Mouse (Mus musculus): ENCODE measurements at regions not wholly inside any gene's neighbourhood (a gene's known extent, or its start where the extent isn't known, plus 50 kb on each side); places are given as distances from the start of the nearest gene placed in this dataset.

- Histone ChIP-seq H3K4me2 (replicated peaks; ENCODE audit: low read depth, low read length) (no peak overlapping the region), H3K9ac (replicated peaks; ENCODE audit: low read depth, low read length) (no peak overlapping the region), H3K4me1 (ENCODE audit: control insufficient read depth, insufficient read depth, low read length) (no peaks in the 10 kb centered on the region), H3K9me3 (ENCODE audit: control insufficient read depth, low read depth, low read length) (no peaks in the 10 kb centered on the region), H3K4me3 (ENCODE audit: low read depth, low read length) (no peak overlapping the region), H3K27me3 (ENCODE audit: control insufficient read depth, insufficient read depth, low read length) (no peaks in the 10 kb centered on the region), H3K36me3 (ENCODE audit: control insufficient read depth, insufficient read depth, low read length) (no peaks in the 10 kb centered on the region), H3K27ac (ENCODE audit: low read length) (no peak overlapping the region)
- 48% methylated on average over 11 of the region's 11 CpGs for WGBS
- no peak for ATAC-seq (ENCODE audit: insufficient number of reproducible peaks, insufficient read depth, low FRiP score, low read depth)
Observed at GRCm38 (mm10) chr2:33983112-33983748, 95.5 kb upstream of the Mvb12b start.

DNA sequence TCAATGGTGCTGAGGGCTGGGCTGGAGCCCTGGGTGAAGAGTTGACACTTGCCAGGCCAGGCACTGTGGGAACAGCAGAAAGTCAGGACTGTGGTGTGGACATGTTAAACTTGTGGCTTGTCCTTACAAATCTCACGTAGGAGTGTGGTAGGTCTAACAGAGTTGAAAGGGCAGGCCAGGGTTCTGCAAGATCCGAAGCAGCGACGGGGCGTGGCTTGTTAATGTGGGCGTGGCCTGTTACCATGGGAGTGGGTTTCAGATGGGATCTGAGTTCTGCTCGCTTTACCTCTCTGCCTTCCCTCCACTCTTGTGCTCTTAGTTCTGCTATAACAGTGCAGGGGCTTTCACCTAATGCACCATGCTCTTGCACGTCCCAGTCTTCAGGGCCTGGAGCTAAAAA is 94.2 kb upstream of the Mvb12b start:
- H3K27ac ChIP-seq (ENCODE audit: low read length): no peak overlapping the region
- H3K4me1 ChIP-seq (ENCODE audit: control insufficient read depth, insufficient read depth, low read length): no peaks in the 10 kb centered on the region
- H3K9me3 ChIP-seq (ENCODE audit: control insufficient read depth, low read depth, low read length): no peaks in the 10 kb centered on the region
- no peaks in the 10 kb centered on the region for H3K36me3 ChIP-seq (ENCODE audit: control insufficient read depth, insufficient read depth, low read length)
- 37% methylated on average over 8 of the region's 8 CpGs for WGBS
- H3K27me3 ChIP-seq (ENCODE audit: control insufficient read depth, insufficient read depth, low read length): no peaks in the 10 kb centered on the region
- ATAC-seq (ENCODE audit: insufficient number of reproducible peaks, insufficient read depth, low FRiP score, low read depth): no peak
- no peak overlapping the region for H3K4me2 ChIP-seq (replicated peaks; ENCODE audit: low read depth, low read length)
- no peak overlapping the region for H3K9ac ChIP-seq (replicated peaks; ENCODE audit: low read depth, low read length)
- H3K4me3 ChIP-seq (ENCODE audit: low read depth, low read length): no peak overlapping the region

- Histone ChIP-seq H3K4me2 (replicated peaks; ENCODE audit: low read depth, low read length) (no peak overlapping the region), H3K9me3 (ENCODE audit: control insufficient read depth, low read depth, low read length) (no peaks in the 10 kb centered on the region), H3K4me1 (ENCODE audit: control insufficient read depth, insufficient read depth, low read length) (no peaks in the 10 kb centered on the region), H3K27me3 (ENCODE audit: control insufficient read depth, insufficient read depth, low read length) (no peaks in the 10 kb centered on the region), H3K27ac (ENCODE audit: low read length) (no peak overlapping the region), H3K4me3 (ENCODE audit: low read depth, low read length) (no peak overlapping the region), H3K9ac (replicated peaks; ENCODE audit: low read depth, low read length) (no peak overlapping the region), H3K36me3 (ENCODE audit: control insufficient read depth, insufficient read depth, low read length) (no peaks in the 10 kb centered on the region)
- 86% methylated on average over 7 of the region's 7 CpGs for WGBS
- no peak for ATAC-seq (ENCODE audit: insufficient number of reproducible peaks, insufficient read depth, low FRiP score, low read depth)
Observed at GRCm38 (mm10) chr2:33981321-33981720, 93.6 kb upstream of the Mvb12b start.

GRCm38 (mm10) chr2:33980884-33981283 is 93.1 kb upstream of the Mvb12b start:
- WGBS: 79% methylated on average over 10 of the region's 10 CpGs
- no peaks in the 10 kb centered on the region for H3K36me3 ChIP-seq (ENCODE audit: control insufficient read depth, insufficient read depth, low read length)
- H3K4me2 ChIP-seq (replicated peaks; ENCODE audit: low read depth, low read length): no peak overlapping the region
- H3K27ac ChIP-seq (ENCODE audit: low read length): no peak overlapping the region
- no peak overlapping the region for H3K9ac ChIP-seq (replicated peaks; ENCODE audit: low read depth, low read length)
- no peaks in the 10 kb centered on the region for H3K27me3 ChIP-seq (ENCODE audit: control insufficient read depth, insufficient read depth, low read length)
- no peak for ATAC-seq (ENCODE audit: insufficient number of reproducible peaks, insufficient read depth, low FRiP score, low read depth)
- no peaks in the 10 kb centered on the region for H3K9me3 ChIP-seq (ENCODE audit: control insufficient read depth, low read depth, low read length)
- no peaks in the 10 kb centered on the region for H3K4me1 ChIP-seq (ENCODE audit: control insufficient read depth, insufficient read depth, low read length)
- H3K4me3 ChIP-seq (ENCODE audit: low read depth, low read length): no peak overlapping the region

- Histone ChIP-seq H3K36me3 (ENCODE audit: control insufficient read depth, insufficient read depth, low read length) (no peaks in the 10 kb centered on the region), H3K27me3 (ENCODE audit: control insufficient read depth, insufficient read depth, low read length) (no peaks in the 10 kb centered on the region), H3K4me3 (ENCODE audit: low read depth, low read length) (no peak overlapping the region), H3K4me2 (replicated peaks; ENCODE audit: low read depth, low read length) (no peak overlapping the region), H3K9ac (replicated peaks; ENCODE audit: low read depth, low read length) (no peak overlapping the region), H3K4me1 (ENCODE audit: control insufficient read depth, insufficient read depth, low read length) (no peaks in the 10 kb centered on the region), H3K27ac (ENCODE audit: low read length) (no peak overlapping the region), H3K9me3 (ENCODE audit: control insufficient read depth, low read depth, low read length) (no peaks in the 10 kb centered on the region)
- no peak for ATAC-seq (ENCODE audit: insufficient number of reproducible peaks, insufficient read depth, low FRiP score, low read depth)
Observed at GRCm38 (mm10) chr2:33979276-33979675, 91.5 kb upstream of the Mvb12b start.

GRCm38 (mm10) chr2:33978550-33978949 is 90.8 kb upstream of the Mvb12b start:
- H3K4me1 ChIP-seq (ENCODE audit: control insufficient read depth, insufficient read depth, low read length): no peaks in the 10 kb centered on the region
- H3K36me3 ChIP-seq (ENCODE audit: control insufficient read depth, insufficient read depth, low read length): no peaks in the 10 kb centered on the region
- WGBS: 86% methylated on average over 4 of the region's 4 CpGs
- no peak overlapping the region for H3K4me2 ChIP-seq (replicated peaks; ENCODE audit: low read depth, low read length)
- ATAC-seq (ENCODE audit: insufficient number of reproducible peaks, insufficient read depth, low FRiP score, low read depth): no peak
- no peak overlapping the region for H3K27ac ChIP-seq (ENCODE audit: low read length)
- H3K27me3 ChIP-seq (ENCODE audit: control insufficient read depth, insufficient read depth, low read length): no peaks in the 10 kb centered on the region
- H3K9me3 ChIP-seq (ENCODE audit: control insufficient read depth, low read depth, low read length): no peaks in the 10 kb centered on the region
- H3K9ac ChIP-seq (replicated peaks; ENCODE audit: low read depth, low read length): no peak overlapping the region
- H3K4me3 ChIP-seq (ENCODE audit: low read depth, low read length): no peak overlapping the region

DNA sequence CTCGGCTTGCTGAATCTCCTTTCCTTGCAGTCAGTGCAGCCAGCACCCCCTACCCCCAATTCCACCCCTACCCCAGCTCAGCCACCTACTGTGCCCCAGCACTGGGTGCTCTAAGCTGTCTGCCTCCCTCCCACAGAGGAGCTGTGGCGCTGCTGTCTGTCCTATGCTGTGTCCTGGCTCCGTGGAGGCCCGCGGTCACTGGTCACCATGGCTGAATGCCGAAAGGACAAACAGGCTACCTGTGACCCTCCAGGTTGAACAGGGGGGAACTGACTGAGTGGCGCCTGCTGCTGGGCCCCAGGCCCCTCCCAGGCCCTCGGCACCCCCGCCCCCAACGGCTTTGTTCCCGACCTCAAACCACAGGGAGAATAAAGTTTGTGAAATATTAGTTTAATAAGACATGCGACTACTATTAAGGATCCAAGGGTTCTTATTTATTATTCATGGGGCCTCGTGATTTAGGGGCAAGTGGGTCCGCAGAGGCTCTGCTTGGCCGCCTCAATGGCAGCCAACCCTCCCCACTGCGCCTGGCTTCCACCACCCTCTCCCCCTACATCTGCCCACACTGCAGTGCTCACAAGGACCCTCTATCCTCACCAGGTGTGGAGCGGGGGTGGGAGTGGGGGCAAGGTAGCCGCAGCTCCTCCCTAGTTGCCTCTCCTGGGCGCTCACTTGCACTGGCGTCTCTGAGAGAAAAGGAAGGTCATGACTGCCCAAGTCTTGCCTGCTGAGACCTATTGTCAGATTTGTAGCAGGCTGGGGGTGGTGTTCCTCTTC is 90.0 kb upstream of the Mvb12b start:
- no peak overlapping the region for H3K4me2 ChIP-seq (replicated peaks; ENCODE audit: low read depth, low read length)
- WGBS: 67% methylated on average over 20 of the region's 20 CpGs
- H3K9ac ChIP-seq (replicated peaks; ENCODE audit: low read depth, low read length): no peak overlapping the region

GRCm38 (mm10) chr2:33977151-33977550 is 89.4 kb upstream of the Mvb12b start:
- Histone ChIP-seq H3K36me3 (ENCODE audit: control insufficient read depth, insufficient read depth, low read length) (no peaks in the 10 kb centered on the region), H3K4me3 (ENCODE audit: low read depth, low read length) (no peak overlapping the region), H3K4me1 (ENCODE audit: control insufficient read depth, insufficient read depth, low read length) (no peaks in the 10 kb centered on the region), H3K27me3 (ENCODE audit: control insufficient read depth, insufficient read depth, low read length) (no peaks in the 10 kb centered on the region), H3K27ac (ENCODE audit: low read length) (no peak overlapping the region), H3K4me2 (replicated peaks; ENCODE audit: low read depth, low read length) (no peak overlapping the region), H3K9me3 (ENCODE audit: control insufficient read depth, low read depth, low read length) (no peaks in the 10 kb centered on the region), H3K9ac (replicated peaks; ENCODE audit: low read depth, low read length) (no peak overlapping the region)
- ATAC-seq (ENCODE audit: insufficient number of reproducible peaks, insufficient read depth, low FRiP score, low read depth): no peak
- WGBS: 83% methylated on average over 5 of the region's 5 CpGs

More for the DNA sequence above, 90.0 kb upstream of the Mvb12b start:
- H3K27me3 ChIP-seq (ENCODE audit: control insufficient read depth, insufficient read depth, low read length): no peaks in the 10 kb centered on the region
- H3K9me3 ChIP-seq (ENCODE audit: control insufficient read depth, low read depth, low read length): no peaks in the 10 kb centered on the region
- no peaks in the 10 kb centered on the region for H3K36me3 ChIP-seq (ENCODE audit: control insufficient read depth, insufficient read depth, low read length)
- no peak overlapping the region for H3K4me3 ChIP-seq (ENCODE audit: low read depth, low read length)
- no peaks in the 10 kb centered on the region for H3K4me1 ChIP-seq (ENCODE audit: control insufficient read depth, insufficient read depth, low read length)
- no peak for ATAC-seq (ENCODE audit: insufficient number of reproducible peaks, insufficient read depth, low FRiP score, low read depth)
- H3K27ac ChIP-seq (ENCODE audit: low read length): no peak overlapping the region

- Histone ChIP-seq H3K27me3 (ENCODE audit: control insufficient read depth, insufficient read depth, low read length) (no peaks in the 10 kb centered on the region), H3K9me3 (ENCODE audit: control insufficient read depth, low read depth, low read length) (no peaks in the 10 kb centered on the region), H3K27ac (ENCODE audit: low read length) (no peak overlapping the region), H3K9ac (replicated peaks; ENCODE audit: low read depth, low read length) (no peak overlapping the region), H3K4me2 (replicated peaks; ENCODE audit: low read depth, low read length) (no peak overlapping the region), H3K36me3 (ENCODE audit: control insufficient read depth, insufficient read depth, low read length) (no peaks in the 10 kb centered on the region), H3K4me1 (ENCODE audit: control insufficient read depth, insufficient read depth, low read length) (no peaks in the 10 kb centered on the region), H3K4me3 (ENCODE audit: low read depth, low read length) (no peak overlapping the region)
- WGBS: 91% methylated on average over 9 of the region's 9 CpGs
- ATAC-seq (ENCODE audit: insufficient number of reproducible peaks, insufficient read depth, low FRiP score, low read depth): no peak
Observed at GRCm38 (mm10) chr2:33976183-33976582, 88.4 kb upstream of the Mvb12b start.
